Mouse (Mus musculus) myocyte (in vitro differentiated cells): ENCODE data around the gene Col4a2. TPM values are rescaled to one million over a fixed set of nuclear protein-coding genes. Genes with fewer than 3 reads are reported as not detected.
A peak's percentile ranks its signal among the peaks of the same experiment; 100 is the strongest.

Experiments used
- H3K27me3 ChIP-seq: one replicate; pipeline ENCODE4 v1.6.1; 2011; ENCODE audit not compliant: control insufficient read depth, insufficient read depth, insufficient read length
- H3K36me3 ChIP-seq: one replicate; pipeline ENCODE4 v1.6.1; 2011; ENCODE audit not compliant: control insufficient read depth, insufficient read depth
- H3K4me2 ChIP-seq: one replicate; pipeline ENCODE4 v1.6.1; 2011; ENCODE audit warnings: low read depth, control low read depth
- H3K4me3 ChIP-seq: one replicate; pipeline ENCODE4 v1.5.1; 2011; ENCODE audit warnings: mild to moderate bottlenecking, control low read depth, moderate library complexity
- H3K79me2 ChIP-seq: one replicate; pipeline ENCODE4 v1.6.1; 2011; ENCODE audit not compliant: control insufficient read depth, insufficient read depth
- H3ac ChIP-seq: one replicate; pipeline ENCODE4 v1.6.1; 2011; ENCODE audit not compliant: control insufficient read depth, insufficient read length
- CEBPB ChIP-seq: IDR thresholded peaks from 2 replicates; pipeline ENCODE4 v1.6.1; 2011; ENCODE audit warnings: mild to moderate bottlenecking, moderate library complexity; ENCODE audit not compliant: poor library complexity, insufficient read depth, severe bottlenecking
- E2F4 ChIP-seq: IDR thresholded peaks from one replicate; pipeline ENCODE4 v1.6.1; 2011; ENCODE audit warnings: mild to moderate bottlenecking, control low read depth, moderate library complexity; ENCODE audit not compliant: insufficient read depth
- MAX ChIP-seq: IDR thresholded peaks from one replicate; pipeline ENCODE4 v1.6.1; 2011; ENCODE audit warnings: low read depth, mild to moderate bottlenecking, control low read depth
- MYOD1 ChIP-seq, 3 experiments: IDR thresholded peaks; one replicate each; pipeline ENCODE4 v1.6.1; 2011; ENCODE audit warnings: control low read depth in 2 of 3, low read depth in 2 of 3, mild to moderate bottlenecking in 2 of 3, moderate library complexity in 1 of 3; ENCODE audit not compliant: insufficient read length in 2 of 3, control insufficient read depth in 1 of 3
- MYOG ChIP-seq, 3 experiments: IDR thresholded peaks; one replicate each; pipeline ENCODE4 v1.6.1; 2011; ENCODE audit warnings: control low read depth in 2 of 3, low read depth in 2 of 3, mild to moderate bottlenecking in 2 of 3; ENCODE audit not compliant: insufficient read length in 2 of 3, control insufficient read depth in 1 of 3, insufficient read depth in 1 of 3
- POLR2A ChIP-seq: IDR thresholded peaks from one replicate; pipeline ENCODE4 v1.6.1; 2011; ENCODE audit warnings: low read depth, mild to moderate bottlenecking, control low read depth, moderate library complexity; ENCODE audit not compliant: insufficient read length
- POLR2AphosphoS2 ChIP-seq: IDR thresholded peaks from one replicate; pipeline ENCODE4 v1.6.1; 2011; ENCODE audit warnings: low read depth, control low read depth; ENCODE audit not compliant: insufficient read length
- REST ChIP-seq: IDR thresholded peaks from one replicate; pipeline ENCODE4 v1.6.1; 2011; ENCODE audit warnings: mild to moderate bottlenecking, control low read depth, moderate library complexity; ENCODE audit not compliant: insufficient read depth, insufficient read length
- SRF ChIP-seq: IDR thresholded peaks from one replicate; pipeline ENCODE4 v1.6.1; 2011; ENCODE audit warnings: low read depth; ENCODE audit not compliant: control insufficient read depth, insufficient read length
- TCF12 ChIP-seq: IDR thresholded peaks from one replicate; pipeline ENCODE4 v1.6.1; 2011; ENCODE audit warnings: mild to moderate bottlenecking, control low read depth; ENCODE audit not compliant: poor library complexity, insufficient read depth, severe bottlenecking
- TCF3 ChIP-seq: IDR thresholded peaks from one replicate; pipeline ENCODE4 v1.6.1; 2011; ENCODE audit warnings: low read depth, control low read depth; ENCODE audit not compliant: insufficient read length
- USF1 ChIP-seq: IDR thresholded peaks from one replicate; pipeline ENCODE4 v1.6.1; 2011; ENCODE audit warnings: low read depth, mild to moderate bottlenecking, control low read depth, moderate library complexity
- polyA plus RNA-seq: library from polyadenylated mRNA; unstranded; fragments of >200 nt; fragmentation: generic; extraction: Trizol; gene quantifications from one replicate; pipeline ENCODE4 v1.2.1, GENCODE M21; 2012; ENCODE audit warnings: missing spikeins

The Col4a2 gene
- polyA plus RNA-seq, 1 experiment: 47.3 TPM

DNA sequence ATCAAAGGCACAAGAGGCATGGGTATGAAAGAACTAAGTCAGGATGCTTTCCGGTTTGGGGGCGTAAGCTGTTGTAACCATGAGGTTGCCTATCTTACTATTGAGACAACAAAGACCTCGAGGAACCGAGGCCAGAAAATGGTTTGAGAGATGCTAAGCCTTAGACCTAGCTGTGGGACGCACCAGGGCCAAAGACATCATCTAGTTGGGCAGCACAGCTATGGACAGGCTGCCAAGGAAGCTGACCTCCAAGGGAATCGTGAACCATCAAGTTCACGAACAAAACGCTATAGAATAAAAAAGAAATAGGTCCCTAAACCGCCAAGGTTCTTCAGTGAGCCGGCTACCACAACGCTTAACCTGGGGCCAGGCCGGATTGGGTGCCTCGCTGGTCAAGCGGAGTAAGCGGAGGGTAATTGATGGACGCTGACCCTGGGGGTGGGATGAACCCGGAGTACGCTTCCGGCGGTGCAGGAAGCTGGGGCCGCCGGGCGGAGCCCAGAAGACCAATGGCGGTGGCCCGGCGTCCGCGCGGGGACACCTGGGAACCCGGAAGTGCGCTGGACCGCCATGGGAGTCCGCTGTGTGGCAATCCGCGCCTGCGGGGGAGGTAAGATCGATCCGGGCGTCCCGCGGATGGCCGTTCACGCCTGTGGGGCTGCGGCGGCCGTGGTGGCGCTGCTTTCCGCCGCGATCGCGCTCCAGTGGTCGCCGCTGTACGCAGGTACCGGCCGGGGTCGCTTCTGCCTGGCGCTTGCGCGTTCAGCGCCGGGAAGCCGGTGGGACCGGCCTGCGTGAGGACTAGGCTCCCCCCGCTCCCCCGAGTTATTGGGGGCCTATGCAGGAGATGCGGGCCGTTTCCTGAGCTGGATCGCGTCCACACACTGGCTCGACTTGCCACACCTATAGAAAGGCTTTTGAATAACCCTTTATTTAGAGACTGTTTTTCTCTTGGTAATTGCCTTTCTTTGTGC lies 184.7 kb downstream of the Col4a2 start, which contains the start of gene Naxd:
Naxd (plus strand) TSS at position 490 of the 974 bp plus-strand sequence.
- peaks cover 1% of the 10 kb centered on the region for H3K36me3 ChIP-seq
- H3ac ChIP-seq: peak within 1 kb of the TSS; percentile 62
- H3K79me2 ChIP-seq: peaks cover 39% of the 10 kb centered on the region
- TF ChIP-seq TCF3: no peak
- no peak for TF ChIP-seq MYOG (IDR thresholded peaks at IDR 0.05; ENCODE audit: control insufficient read depth in 1 of 3, insufficient read depth in 1 of 3, insufficient read length in 2 of 3, low read depth in 2 of 3)
- TF ChIP-seq CEBPB: no peak
- no peak for TF ChIP-seq USF1
- TF ChIP-seq POLR2A: peak; percentile 83
- peak; percentile 78 for TF ChIP-seq POLR2AphosphoS2
- TF ChIP-seq SRF: no peak
- no peak for TF ChIP-seq REST
- TF ChIP-seq TCF12: no peak
- no peak for TF ChIP-seq MAX
- H3K27me3 ChIP-seq: no peaks in the 10 kb centered on the region
- peak within 1 kb of the TSS; percentile 77 for H3K4me3 ChIP-seq
- peak within 1 kb of the TSS; percentile 97 for H3K4me2 ChIP-seq

DNA sequence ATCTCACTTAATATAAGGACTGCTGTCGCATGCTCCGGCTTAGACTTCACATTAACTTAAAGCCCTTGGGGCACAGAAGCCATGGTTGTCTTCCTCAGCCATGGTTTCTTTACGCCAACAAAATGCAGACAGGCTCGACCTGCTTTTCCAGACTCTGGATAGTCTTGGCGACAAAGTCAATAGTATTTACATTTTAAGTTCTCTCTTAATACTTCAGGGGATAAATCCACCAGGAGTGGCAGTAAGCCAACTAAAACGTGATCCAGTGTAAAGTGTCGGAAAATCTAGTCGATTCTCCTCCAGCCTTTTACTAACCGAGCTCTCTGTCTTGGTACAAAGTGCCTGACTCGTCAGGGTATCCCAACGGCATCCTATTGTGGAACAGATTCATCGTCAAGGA lies 185.7 kb downstream of the Col4a2 start:
- H3K79me2 ChIP-seq: peaks cover 39% of the 10 kb centered on the region
- TF ChIP-seq MYOD1 (IDR thresholded peaks at IDR 0.05; ENCODE audit: control insufficient read depth in 1 of 3, insufficient read length in 2 of 3, low read depth in 2 of 3): no peak
- no peak for TF ChIP-seq TCF12
- no peak for TF ChIP-seq E2F4
- no peak for TF ChIP-seq REST
- TF ChIP-seq MYOG (IDR thresholded peaks at IDR 0.05; ENCODE audit: control insufficient read depth in 1 of 3, insufficient read depth in 1 of 3, insufficient read length in 2 of 3, low read depth in 2 of 3): no peak
- no peak for TF ChIP-seq TCF3
- TF ChIP-seq POLR2A: no peak
- no peak for TF ChIP-seq POLR2AphosphoS2
- no peak for TF ChIP-seq USF1
- no peak for TF ChIP-seq SRF
- no peak for TF ChIP-seq CEBPB
- TF ChIP-seq MAX: no peak
- H3K4me2 ChIP-seq: peak overlapping the region; percentile 93
- H3ac ChIP-seq: peak overlapping the region; percentile 62
- H3K27me3 ChIP-seq: no peaks in the 10 kb centered on the region
- H3K4me3 ChIP-seq: peak overlapping the region; percentile 77
- H3K36me3 ChIP-seq: peaks cover 7% of the 10 kb centered on the region

Other genes starting within 250 kb of the Col4a2 start
- 34.8 TPM for gene Col4a1, start within 50 bp of the Col4a2 start, polyA plus RNA-seq
- gene Rab20, start 165.9 kb downstream of the Col4a2 start, polyA plus RNA-seq: 1.2 TPM
- gene Naxd, start 184.7 kb downstream of the Col4a2 start, polyA plus RNA-seq: 89.2 TPM
- gene Cars2, start 238.0 kb downstream of the Col4a2 start, polyA plus RNA-seq: 14.4 TPM
- gene Ing1, start 242.8 kb downstream of the Col4a2 start, polyA plus RNA-seq: 21.8 TPM